Mouse (Mus musculus) neural tube, embryonic 14.5 days (tissue): ENCODE data around the gene Fv1. TPM values are rescaled to one million over a fixed set of nuclear protein-coding genes. Genes with fewer than 3 reads are reported as not detected.
A peak's percentile ranks its signal among the peaks of the same experiment; 100 is the strongest.
"Not testable (repeated sequence)": the region's sequence is repeated elsewhere in the genome, so short reads cannot be mapped to it uniquely, and the experiment has no call there.

ENCODE experiments used
- ATAC-seq: fragments of 200-750 bp; cut with Nextera tagmentation; 2 replicates; pipeline ENCODE4 v1.8.0; 2017; ENCODE audit warnings: low read depth, mild to moderate bottlenecking, moderate TSS enrichment, moderate library complexity
- H3K27ac ChIP-seq: fragments of 300-500 bp; sonication (generic); 2 replicates; pipeline ENCODE4 v1.5.1; 2014; ENCODE audit warnings: low read depth, mild to moderate bottlenecking, control low read depth, low read length, moderate library complexity, mixed read lengths
- H3K27me3 ChIP-seq: fragments of 300-500 bp; sonication (generic); 2 replicates; pipeline ENCODE4 v1.6.1; 2014; ENCODE audit warnings: low read length; ENCODE audit not compliant: control insufficient read depth, insufficient read depth
- H3K36me3 ChIP-seq: fragments of 300-500 bp; sonication (generic); 2 replicates; pipeline ENCODE4 v1.6.1; 2014; ENCODE audit warnings: low read length, mixed read lengths; ENCODE audit not compliant: control insufficient read depth, insufficient read depth
- H3K4me1 ChIP-seq: fragments of 300-500 bp; sonication (generic); 2 replicates; pipeline ENCODE4 v1.6.1; 2014; ENCODE audit warnings: low read length; ENCODE audit not compliant: control insufficient read depth, insufficient read depth
- H3K4me2 ChIP-seq: fragments of 300-500 bp; sonication (generic); 2 replicates; pipeline ENCODE4 v1.6.1; 2014; ENCODE audit warnings: mild to moderate bottlenecking, low read depth, low read length, control low read depth
- H3K4me3 ChIP-seq: fragments of 300-500 bp; sonication (generic); 2 replicates; pipeline ENCODE4 v1.5.1; 2014; ENCODE audit warnings: low read depth, low read length, control low read depth, mixed read lengths
- H3K9ac ChIP-seq: fragments of 300-500 bp; sonication (generic); replicated peaks from 2 replicates; pipeline ENCODE4 v1.6.1; 2014; ENCODE audit warnings: low read depth, mild to moderate bottlenecking, control low read depth, low read length, mixed read lengths
- H3K9me3 ChIP-seq: fragments of 300-500 bp; sonication (generic); 2 replicates; pipeline ENCODE4 v1.6.1; 2016; ENCODE audit warnings: low read length; ENCODE audit not compliant: control insufficient read depth
- WGBS: fragments of 180-500 bp; shearing (Covaris S2); extraction: QIAGEN DNeasy Blood & Tissue Kit; methylation state at CpG from one replicate; pipeline ENCODE4 v1.1.7; 2014; 5-methylcytosine and 5-hydroxymethylcytosine counted together
- polyA plus RNA-seq: library from polyadenylated mRNA; unstranded; fragments of >200 nt; fragmentation: Nextera tagmentation; extraction: Ambion mirVana; gene quantifications from 2 replicates; pipeline ENCODE4 v1.2.1, GENCODE M21; 2014

Fv1 gene
- polyA plus RNA-seq, 1 experiment from 2014 or later = 7.4 TPM

GRCm38 (mm10) chr4:147862051-147862450 lies 6.7 kb upstream of the Fv1 start:
- ATAC-seq = no peak
- 84% methylated on average over 3 of the region's 3 CpGs for WGBS
- Histone ChIP-seq H3K27ac (no peak overlapping the region), H3K4me1 (no peaks in the 10 kb centered on the region), H3K4me3 (no peak overlapping the region), H3K9me3 (no peaks in the 10 kb centered on the region), H3K9ac (no peak overlapping the region), H3K27me3 (no peaks in the 10 kb centered on the region), H3K36me3 (peaks cover 23% of the 10 kb centered on the region), H3K4me2 (no peak overlapping the region)

DNA sequence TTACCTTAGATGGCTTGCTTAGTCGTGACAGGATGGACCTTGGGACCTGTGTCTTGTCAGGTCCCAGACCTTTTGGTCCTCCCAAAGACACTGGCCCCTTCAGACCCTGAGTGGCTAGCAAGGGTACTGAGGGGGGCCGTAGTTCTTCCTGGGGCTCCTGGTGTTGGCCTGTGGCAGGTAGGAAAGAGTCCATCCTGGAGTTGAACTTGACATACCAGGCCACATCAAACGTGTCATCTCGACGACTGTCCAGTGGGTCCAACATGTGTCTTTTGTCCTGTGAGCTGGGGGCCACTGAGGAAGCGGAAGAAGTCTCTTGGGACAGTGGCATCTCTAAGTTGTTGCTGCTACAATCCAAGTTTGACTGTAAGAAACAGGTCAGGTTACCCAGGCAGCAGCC lies 3.1 kb upstream of the Fv1 start:
- no peaks in the 10 kb centered on the region for H3K9me3 ChIP-seq
- H3K4me3 ChIP-seq = no peak overlapping the region
- H3K4me1 ChIP-seq = peaks cover 16% of the 10 kb centered on the region
- WGBS = 97% methylated on average over 6 of the region's 6 CpGs
- H3K36me3 ChIP-seq = peaks cover 23% of the 10 kb centered on the region
- H3K27ac ChIP-seq = no peak overlapping the region
- no peaks in the 10 kb centered on the region for H3K27me3 ChIP-seq
- no peak overlapping the region for H3K4me2 ChIP-seq
- no peak for ATAC-seq
- no peak overlapping the region for H3K9ac ChIP-seq

GRCm38 (mm10) chr4:147866056-147866455 lies 2.7 kb upstream of the Fv1 start:
- ATAC-seq = no peak
- Histone ChIP-seq H3K4me1 (peaks cover 16% of the 10 kb centered on the region), H3K9me3 (no peaks in the 10 kb centered on the region), H3K9ac (no peak overlapping the region), H3K27ac (no peak overlapping the region), H3K4me3 (no peak overlapping the region), H3K4me2 (no peak overlapping the region), H3K27me3 (no peaks in the 10 kb centered on the region), H3K36me3 (peaks cover 23% of the 10 kb centered on the region)
- 98% methylated on average over 9 of the region's 9 CpGs for WGBS

DNA sequence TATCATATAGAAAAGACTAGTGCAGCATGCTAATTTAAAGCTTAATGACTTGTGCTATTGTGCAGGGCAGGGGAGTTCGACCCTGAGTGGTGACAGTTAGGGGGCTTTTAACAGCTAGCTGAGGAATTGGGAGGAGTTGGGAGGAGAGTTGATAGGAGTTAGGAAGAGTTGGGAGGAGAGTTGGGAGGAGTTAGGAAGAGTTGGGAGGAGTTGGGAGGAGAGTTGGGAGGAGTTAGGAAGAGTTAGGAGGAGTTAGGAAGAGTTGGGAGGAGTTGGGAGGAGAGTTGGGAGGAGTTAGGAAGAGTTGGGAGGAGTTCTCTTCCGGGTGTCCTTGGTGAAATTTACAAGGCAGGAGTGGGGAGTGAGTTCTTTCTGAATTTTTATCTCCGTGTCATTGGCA lies 2.0 kb upstream of the Fv1 start:
- H3K4me2 ChIP-seq, ATAC-seq, H3K4me3 ChIP-seq, H3K27me3 ChIP-seq, H3K27ac ChIP-seq, H3K9ac ChIP-seq, H3K9me3 ChIP-seq: not testable (repeated sequence)
- 42% methylated on average over 3 of the region's 3 CpGs for WGBS
- Histone ChIP-seq H3K4me1 (peaks cover 16% of the 10 kb centered on the region), H3K36me3 (peaks cover 23% of the 10 kb centered on the region)

DNA sequence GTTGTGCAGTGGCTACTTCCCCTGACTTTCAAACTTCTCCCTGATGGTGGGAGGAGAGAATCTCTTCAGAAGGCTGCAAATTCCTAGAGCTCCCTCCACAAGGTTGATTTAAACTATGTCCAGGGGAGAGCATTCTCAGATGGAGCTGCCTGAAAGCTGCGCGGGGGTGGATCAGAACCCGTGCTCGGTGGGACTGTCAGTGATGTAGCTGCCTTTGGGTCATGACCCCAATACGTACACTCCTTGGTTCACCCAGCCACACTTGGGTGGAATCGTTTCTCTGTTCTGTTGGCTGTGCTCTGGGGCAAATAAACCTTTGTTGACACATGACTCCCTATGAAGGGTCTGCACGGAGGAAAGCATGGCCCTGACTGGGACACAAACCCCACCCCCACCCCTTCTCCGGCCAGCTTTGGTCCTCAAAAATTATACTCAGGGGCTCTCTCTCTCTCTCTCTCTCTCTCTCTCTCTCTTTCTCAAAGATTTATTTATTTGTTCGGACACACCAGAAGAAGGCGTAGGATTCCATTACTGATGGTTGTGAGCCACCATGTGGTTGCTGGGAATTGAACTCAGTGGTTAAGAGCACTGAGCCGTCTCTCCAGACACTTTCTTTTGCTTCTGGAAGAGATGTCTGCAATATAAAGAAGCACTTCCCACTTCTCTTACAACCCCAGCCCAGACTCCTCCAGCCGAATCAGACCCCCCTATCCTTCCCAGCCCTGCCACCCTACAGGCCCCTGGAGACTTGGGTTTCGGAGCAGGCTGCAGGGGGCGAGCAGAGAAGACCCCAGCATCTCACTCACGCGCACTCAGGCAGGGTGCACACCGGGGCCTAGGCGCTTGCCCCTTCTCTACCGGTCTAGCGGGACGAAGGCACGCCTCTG lies 973 bp upstream of the Fv1 start:
- H3K27ac ChIP-seq = peak overlapping the region; percentile 82

GRCm38 (mm10) chr4:147869238-147869637 lies 459 bp downstream of the Fv1 start:
- H3K4me3 ChIP-seq = peak overlapping the region; percentile 60
- peak overlapping the region; percentile 52 for H3K9ac ChIP-seq
- peaks cover 16% of the 10 kb centered on the region for H3K4me1 ChIP-seq
- H3K36me3 ChIP-seq = peaks cover 23% of the 10 kb centered on the region
- WGBS = 18% methylated on average over 5 of the region's 5 CpGs
- no peak for ATAC-seq
- H3K27ac ChIP-seq = no peak overlapping the region
- H3K4me2 ChIP-seq = peak overlapping the region; percentile 88
- no peaks in the 10 kb centered on the region for H3K27me3 ChIP-seq
- no peaks in the 10 kb centered on the region for H3K9me3 ChIP-seq

More for the DNA sequence above, 973 bp upstream of the Fv1 start:
- Histone ChIP-seq H3K9me3 (no peaks in the 10 kb centered on the region), H3K4me3 (peak overlapping the region; percentile 60), H3K4me2 (peak overlapping the region; percentile 88), H3K9ac (peak overlapping the region; percentile 68), H3K27me3 (no peaks in the 10 kb centered on the region), H3K36me3 (peaks cover 18% of the 10 kb centered on the region), H3K4me1 (peaks cover 16% of the 10 kb centered on the region)
- WGBS = 7% methylated on average over 22 of the region's 22 CpGs
- peak; percentile 5 for ATAC-seq

- Histone ChIP-seq H3K9me3 (no peaks in the 10 kb centered on the region), H3K4me2 (no peak overlapping the region), H3K27ac (no peak overlapping the region), H3K36me3 (peaks cover 63% of the 10 kb centered on the region), H3K27me3 (no peaks in the 10 kb centered on the region), H3K4me1 (no peaks in the 10 kb centered on the region), H3K9ac (no peak overlapping the region), H3K4me3 (no peak overlapping the region)
- WGBS = 92% methylated on average over 4 of the region's 4 CpGs
- no peak for ATAC-seq
Observed at GRCm38 (mm10) chr4:147875852-147876575, 7.2 kb downstream of the Fv1 start.

GRCm38 (mm10) chr4:147878537-147878936 lies 9.8 kb downstream of the Fv1 start:
- Histone ChIP-seq H3K9ac (no peak overlapping the region), H3K4me3 (no peak overlapping the region), H3K27ac (no peak overlapping the region), H3K4me2 (no peak overlapping the region), H3K36me3 (peaks cover 73% of the 10 kb centered on the region), H3K4me1 (no peaks in the 10 kb centered on the region), H3K27me3 (no peaks in the 10 kb centered on the region), H3K9me3 (no peaks in the 10 kb centered on the region)
- over 99% methylated on average over 9 of the region's 9 CpGs for WGBS
- no peak for ATAC-seq

- H3K4me2 ChIP-seq = no peak overlapping the region
- H3K4me1 ChIP-seq = no peaks in the 10 kb centered on the region
- peaks cover 70% of the 10 kb centered on the region for H3K36me3 ChIP-seq
- H3K9me3 ChIP-seq = no peaks in the 10 kb centered on the region
- H3K27ac ChIP-seq = no peak overlapping the region
- 80% methylated on average over 2 of the region's 2 CpGs for WGBS
- no peak overlapping the region for H3K4me3 ChIP-seq
- H3K9ac ChIP-seq = no peak overlapping the region
- no peak for ATAC-seq
- no peaks in the 10 kb centered on the region for H3K27me3 ChIP-seq
Observed at GRCm38 (mm10) chr4:147879456-147879855, 10.7 kb downstream of the Fv1 start.
